Mouse (Mus musculus): ENCODE results near the gene Tmem37. TPM values are rescaled to one million over a fixed set of nuclear protein-coding genes. Genes with fewer than 3 reads are reported as not detected.

Tmem37 gene
- total RNA-seq, 2 experiments from 2014 or later, result 17.5 to 18.5 TPM

GRCm38 (mm10) chr1:120094920-120095319, 21.0 kb upstream of the Tmem37 start:
- no peak for DNase-seq (ENCODE audit: low spot score in 2 of 2)

GRCm38 (mm10) chr1:120093482-120094134, 19.7 kb upstream of the Tmem37 start:
- peak; percentile 69 to 81 for DNase-seq (ENCODE audit: low spot score in 2 of 2)

GRCm38 (mm10) chr1:120090880-120091570, 17.2 kb upstream of the Tmem37 start:
- DNase-seq (ENCODE audit: low spot score in 2 of 2), result no peak

- DNase-seq (ENCODE audit: low spot score in 2 of 2), result no peak
These were observed 15.3 kb upstream of the Tmem37 start for GRCm38 (mm10) chr1:120089180-120089579.

- no peak for DNase-seq (ENCODE audit: low spot score in 2 of 2)
These were observed 12.8 kb upstream of the Tmem37 start for GRCm38 (mm10) chr1:120086644-120087043.

- DNase-seq (ENCODE audit: low spot score in 2 of 2), result no peak
These were observed 11.8 kb upstream of the Tmem37 start for GRCm38 (mm10) chr1:120085696-120086095.

GRCm38 (mm10) chr1:120083921-120084517, 10.1 kb upstream of the Tmem37 start:
- no peak for DNase-seq (ENCODE audit: low spot score in 2 of 2)

GRCm38 (mm10) chr1:120082957-120083585, 9.2 kb upstream of the Tmem37 start:
- no peak for DNase-seq (ENCODE audit: low spot score in 2 of 2)

GRCm38 (mm10) chr1:120080632-120081031, 6.8 kb upstream of the Tmem37 start:
- no peak for DNase-seq (ENCODE audit: low spot score in 2 of 2)

GRCm38 (mm10) chr1:120077746-120078410, 4.0 kb upstream of the Tmem37 start:
- no peak for DNase-seq (ENCODE audit: low spot score in 2 of 2)

GRCm38 (mm10) chr1:120075507-120075906, 1.6 kb upstream of the Tmem37 start:
- no peak for DNase-seq (ENCODE audit: low spot score in 2 of 2)

GRCm38 (mm10) chr1:120074931-120075330, 1.1 kb upstream of the Tmem37 start:
- DNase-seq (ENCODE audit: low spot score in 2 of 2), result no peak

- no peak for DNase-seq (ENCODE audit: low spot score in 2 of 2)
These were observed 431 bp upstream of the Tmem37 start for GRCm38 (mm10) chr1:120074307-120074702.

GRCm38 (mm10) chr1:120072900-120073299, 974 bp downstream of the Tmem37 start:
- peak in 1 of 2 experiments; percentile 31 for DNase-seq (ENCODE audit: low spot score in 2 of 2)

- no peak for DNase-seq (ENCODE audit: low spot score in 2 of 2)
These were observed 2.7 kb downstream of the Tmem37 start for GRCm38 (mm10) chr1:120071133-120071532.

GRCm38 (mm10) chr1:120070168-120070567, 3.7 kb downstream of the Tmem37 start:
- DNase-seq (ENCODE audit: low spot score in 2 of 2), result no peak

GRCm38 (mm10) chr1:120069120-120069519, 4.8 kb downstream of the Tmem37 start:
- DNase-seq (ENCODE audit: low spot score in 2 of 2), result no peak

- no peak for DNase-seq (ENCODE audit: low spot score in 2 of 2)
These were observed 7.2 kb downstream of the Tmem37 start for GRCm38 (mm10) chr1:120066625-120067024.

GRCm38 (mm10) chr1:120066159-120066558, 7.7 kb downstream of the Tmem37 start:
- no peak for DNase-seq (ENCODE audit: low spot score in 2 of 2)

- no peak for DNase-seq (ENCODE audit: low spot score in 2 of 2)
These were observed 9.7 kb downstream of the Tmem37 start for GRCm38 (mm10) chr1:120064036-120064682.

GRCm38 (mm10) chr1:120062231-120062630, 11.6 kb downstream of the Tmem37 start:
- no peak for DNase-seq (ENCODE audit: low spot score in 2 of 2)

All from adrenal gland, postnatal 4 days (tissue).